Mouse (Mus musculus) G1E (cell line): ENCODE results near the gene Runx1.

Experiments used
- CTCF ChIP-seq: IDR thresholded peaks from 2 replicates; pipeline ENCODE4 v1.5.1; 2012; ENCODE audit warnings: low read depth, low read length, inconsistent platforms, mixed read lengths
- GATA1 ChIP-seq: IDR thresholded peaks from 2 replicates; pipeline ENCODE4 v1.6.1; 2012; ENCODE audit warnings: borderline replicate concordance, low read length, inconsistent platforms, mixed read lengths
- GATA2 ChIP-seq: IDR thresholded peaks from 2 replicates; pipeline ENCODE4 v1.6.1; 2012; ENCODE audit warnings: low read depth, low read length, inconsistent platforms, borderline replicate concordance
- TAL1 ChIP-seq: conservative IDR thresholded peaks from 2 replicates; pipeline ENCODE4 v1.6.1; 2012; ENCODE audit warnings: low read depth, low read length, inconsistent platforms, mixed read lengths

DNA sequence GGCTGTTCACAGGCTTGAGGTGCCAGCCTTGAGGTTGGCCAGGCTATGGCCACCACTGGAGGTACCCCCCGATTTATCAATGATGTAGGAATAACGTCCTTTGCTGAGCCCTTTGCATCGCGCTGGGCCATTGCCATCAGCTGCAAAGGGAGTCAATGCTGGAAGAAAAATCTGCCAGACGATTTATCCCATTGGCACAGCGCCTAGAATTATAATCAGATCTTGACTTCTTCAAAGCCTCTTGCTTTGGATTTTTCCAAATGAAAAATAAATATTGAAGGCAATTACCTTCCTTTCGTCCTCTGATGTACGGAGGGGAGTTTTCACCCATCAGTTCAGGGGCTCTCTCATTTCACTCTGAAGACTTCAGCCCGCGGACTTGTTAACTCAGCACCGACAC lies 260.7 kb downstream of the Runx1 start:
- no peak for TF ChIP-seq GATA1
- TF ChIP-seq GATA2: no peak
- TF ChIP-seq CTCF: no peak
- no peak for TF ChIP-seq TAL1
